Comparison of ENCODE assay signal across 16 mouse cellular contexts in genomic region chr2:51015360-51016128, GRCm38 (mm10).
DNase-seq lines count a peak whose midpoint lies in the region; ATAC-seq lines count a peak whose summit lies in the region.
"Had no signal": no experiment of that assay in that cellular context is flagged by ENCODE, and none has a peak within 500 bp of the region (broad histone marks: within the 10 kb centered on the region; RNA-seq: fewer than 3 reads in every experiment).

No protein-coding gene starts in this region.

- peak; percentile 42 for DNase-seq in embryo, embryonic 10.5 days (ENCODE audit: low spot score)
- DNase-seq in embryo, embryonic 9.5 days (ENCODE audit: extremely low spot score) = no peak
- no peak for DNase-seq in midbrain, embryonic 10.5 days (ENCODE audit: low spot score)
- no peak for DNase-seq in midbrain, embryonic 14.5 days
- peak; percentile 35 for DNase-seq in hindlimb bud, embryonic 11.5 days (ENCODE audit: extremely low spot score, low read depth, low spot score)
- no peak for DNase-seq in cerebellum, postnatal 14 days
- DNase-seq in urinary bladder, postnatal 4 days (ENCODE audit: low spot score in 2 of 2) = no peak
- DNase-seq in frontal cortex, postnatal 10 days (ENCODE audit: low spot score in 2 of 2) = no peak
- DNase-seq: B cell, adult 2 months; gastrocnemius, postnatal 14 days; kidney, postnatal 36 days; lung, adult 18-20 months; right cerebral cortex, postnatal 4 days had no signal

- H3K36me3 ChIP-seq in midbrain, embryonic 10.5 days = no peaks in the 10 kb centered on the region
- H3K36me3 ChIP-seq in midbrain, embryonic 14.5 days (ENCODE audit: control insufficient read depth, insufficient read depth, low read length) = no peaks in the 10 kb centered on the region
- H3K36me3 ChIP-seq: intestine, embryonic 15.5 days; midbrain, embryonic 13.5 days; neural tube, embryonic 13.5 days had no signal

- no peaks in the 10 kb centered on the region for H3K9me3 ChIP-seq in midbrain, embryonic 10.5 days (replicated peaks)
- H3K9me3 ChIP-seq in midbrain, embryonic 14.5 days (ENCODE audit: control insufficient read depth, low read length) = no peaks in the 10 kb centered on the region
- H3K9me3 ChIP-seq: intestine, embryonic 15.5 days; midbrain, embryonic 13.5 days; neural tube, embryonic 13.5 days had no signal

- peaks cover 4% of the 10 kb centered on the region for H3K4me1 ChIP-seq in midbrain, embryonic 10.5 days
- H3K4me1 ChIP-seq in midbrain, embryonic 14.5 days (ENCODE audit: control insufficient read depth, insufficient read depth, low read length) = no peaks in the 10 kb centered on the region

- no peak overlapping the region for H3K4me2 ChIP-seq in midbrain, embryonic 14.5 days (ENCODE audit: low read length)
- H3K4me2 ChIP-seq: intestine, embryonic 15.5 days; midbrain, embryonic 13.5 days; neural tube, embryonic 13.5 days had no signal

- WGBS in midbrain, embryonic 10.5 days = 81% methylated on average over 7 of the region's 7 CpGs
- 66% methylated on average over 7 of the region's 7 CpGs for WGBS in midbrain, embryonic 14.5 days

- H3K4me3 ChIP-seq in midbrain, embryonic 10.5 days = no peak overlapping the region
- no peak overlapping the region for H3K4me3 ChIP-seq in midbrain, embryonic 14.5 days (replicated peaks; ENCODE audit: low read depth, low read length)
- H3K4me3 ChIP-seq: intestine, embryonic 15.5 days; midbrain, embryonic 13.5 days; neural tube, embryonic 13.5 days had no signal

- no peak overlapping the region for H3K9ac ChIP-seq in midbrain, embryonic 14.5 days (replicated peaks; ENCODE audit: low read length)
- H3K9ac ChIP-seq: intestine, embryonic 15.5 days; midbrain, embryonic 13.5 days; neural tube, embryonic 13.5 days had no signal

- peak overlapping the region; percentile 40; the same call in 1 of the 2 replicates for H3K27ac ChIP-seq in midbrain, embryonic 10.5 days (replicated peaks)
- H3K27ac ChIP-seq in midbrain, embryonic 14.5 days (replicated peaks; ENCODE audit: low read depth, low read length) = no peak overlapping the region
- H3K27ac ChIP-seq: intestine, embryonic 15.5 days; midbrain, embryonic 13.5 days; neural tube, embryonic 13.5 days had no signal

- H3K27me3 ChIP-seq in midbrain, embryonic 10.5 days (ENCODE audit: low read depth, poor library complexity, severe bottlenecking) = no peaks in the 10 kb centered on the region
- H3K27me3 ChIP-seq in midbrain, embryonic 14.5 days (ENCODE audit: control insufficient read depth, insufficient read depth, low read length) = no peaks in the 10 kb centered on the region
- H3K27me3 ChIP-seq: intestine, embryonic 15.5 days; midbrain, embryonic 13.5 days; neural tube, embryonic 13.5 days had no signal

- no peak for ATAC-seq in midbrain, embryonic 14.5 days (ENCODE audit: low FRiP score, low TSS enrichment)
- ATAC-seq: intestine, embryonic 15.5 days; midbrain, embryonic 13.5 days had no signal

Comparison
In these comparisons a context has a peak if more than half of its experiments do, and no peak if none do; other contexts are left out.
1. DNase-seq: peak in embryo, embryonic 10.5 days (single experiment) and hindlimb bud, embryonic 11.5 days (single experiment); none in embryo, embryonic 9.5 days (single experiment), midbrain, embryonic 10.5 days (single experiment), midbrain, embryonic 14.5 days (single experiment), cerebellum, postnatal 14 days (0 of 2), urinary bladder, postnatal 4 days (0 of 2) and frontal cortex, postnatal 10 days (0 of 2).